Mouse (Mus musculus) testis, adult 2 months (tissue): ENCODE data around the gene Fcgrt. TPM values are rescaled to one million over a fixed set of nuclear protein-coding genes. Genes with fewer than 3 reads are reported as not detected.

ENCODE experiments used
- H3K27ac ChIP-seq: fragments of 200-500 bp; 2 replicates; pipeline ENCODE4 v1.5.1; 2012; ENCODE audit warnings: low read depth, low read length; ENCODE audit not compliant: control insufficient read depth, insufficient read depth
- H3K27me3 ChIP-seq: fragments of 200-500 bp; 2 replicates; pipeline ENCODE4 v1.6.1; 2012; ENCODE audit warnings: mild to moderate bottlenecking, low read length, moderate library complexity; ENCODE audit not compliant: control insufficient read depth, insufficient read depth
- H3K36me3 ChIP-seq: fragments of 200-500 bp; 2 replicates; pipeline ENCODE4 v1.6.1; 2012; ENCODE audit warnings: mild to moderate bottlenecking, low read length; ENCODE audit not compliant: control insufficient read depth, insufficient read depth
- H3K4me1 ChIP-seq: fragments of 200-500 bp; 2 replicates; pipeline ENCODE4 v1.6.1; 2012; ENCODE audit warnings: low read length; ENCODE audit not compliant: control insufficient read depth, insufficient read depth
- H3K4me3 ChIP-seq: fragments of 200-500 bp; 2 replicates; pipeline ENCODE4 v1.5.1; 2012; ENCODE audit warnings: low read depth, mild to moderate bottlenecking, low read length, moderate library complexity, mixed read lengths; ENCODE audit not compliant: control insufficient read depth
- CTCF ChIP-seq: fragments of 200-500 bp; IDR thresholded peaks from 2 replicates; pipeline ENCODE4 v1.5.1; 2012; ENCODE audit warnings: low read depth, mild to moderate bottlenecking, inconsistent platforms, low read length, moderate library complexity; ENCODE audit not compliant: control insufficient read depth, insufficient read depth, insufficient replicate concordance
- POLR2A ChIP-seq: fragments of 200-500 bp; IDR thresholded peaks from 2 replicates; pipeline ENCODE4 v1.6.1; 2012; ENCODE audit warnings: low read depth, mild to moderate bottlenecking, inconsistent platforms, low read length, moderate library complexity; ENCODE audit not compliant: control insufficient read depth
- polyA plus RNA-seq: library from polyadenylated mRNA; depleted of rRNA; stranded (reverse); fragments of >200 nt; gene quantifications from 2 replicates; pipeline ENCODE4 v1.2.3, GENCODE M21; 2012

Gene Fcgrt
- polyA plus RNA-seq, 1 experiment = 5.4 TPM

DNA sequence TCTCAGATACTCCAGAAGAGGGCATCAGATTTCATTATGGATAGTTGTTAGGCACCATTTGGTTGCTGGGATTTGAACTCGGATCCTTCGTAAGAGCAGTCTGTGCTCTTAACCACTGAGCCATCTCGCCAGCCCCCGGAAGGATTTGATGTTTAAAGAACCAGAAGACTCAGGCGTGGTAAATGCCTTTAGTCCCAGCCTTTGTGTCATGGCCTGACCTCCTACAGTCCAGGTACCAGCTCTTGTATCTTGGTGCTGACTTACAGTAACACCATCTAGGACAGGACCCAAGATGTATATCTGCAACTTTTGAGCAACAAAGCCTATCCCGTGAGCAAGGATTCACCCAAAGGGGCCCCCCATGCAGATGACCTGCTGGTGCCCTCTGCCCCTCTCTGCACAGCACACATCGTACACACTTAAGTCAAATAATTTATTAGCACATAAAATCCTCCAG is 21.5 kb upstream of the Fcgrt start:
- TF ChIP-seq CTCF (no peak), POLR2A (no peak)
- peaks cover 18% of the 10 kb centered on the region for H3K4me1 ChIP-seq
- H3K36me3 ChIP-seq = no peaks in the 10 kb centered on the region; the same call in none of the 2 replicates
- peak overlapping the region; percentile 68 for H3K4me3 ChIP-seq
- 0 out of 2 replicates have a peak overlapping the region, but pooled peaks have one; percentile 23 for H3K27ac ChIP-seq
- no peaks in the 10 kb centered on the region for H3K27me3 ChIP-seq

- Histone ChIP-seq H3K27ac (peak within 1 kb of the TSS; percentile 96), H3K4me1 (peaks cover 16% of the 10 kb centered on the region), H3K27me3 (no peaks in the 10 kb centered on the region), H3K4me3 (peak within 1 kb of the TSS; percentile 94), H3K36me3 (no peaks in the 10 kb centered on the region; the same call in none of the 2 replicates)
- TF ChIP-seq CTCF (no peak), POLR2A (peak; percentile 90)
These were observed 20.8 kb upstream of the Fcgrt start, which contains the start of gene Rps11 for GRCm38 (mm10) chr7:45124224-45125143. Gene Rps11, minus strand, starts transcription at chr7:45124439.

DNA sequence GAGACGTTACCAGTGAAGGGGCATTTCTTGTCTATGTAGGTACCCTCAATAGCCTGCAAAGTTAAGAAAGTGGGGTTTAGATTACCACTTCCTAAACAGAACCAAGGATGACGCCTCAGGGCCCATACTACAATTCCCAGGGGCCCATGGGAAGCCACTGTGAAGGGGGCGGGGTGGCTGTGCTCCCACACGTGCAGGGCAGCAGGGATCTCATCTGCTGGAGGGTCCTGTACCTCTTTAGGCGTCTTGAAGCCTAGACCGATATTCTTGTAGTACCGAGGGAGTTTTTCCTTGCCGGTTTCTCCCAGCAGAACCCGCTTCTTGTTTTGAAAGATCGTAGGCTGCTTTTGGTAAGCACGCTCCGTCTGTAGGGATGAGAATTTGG is 19.5 kb upstream of the Fcgrt start:
- TF ChIP-seq CTCF (no peak), POLR2A (no peak)
- Histone ChIP-seq H3K4me1 (peaks cover 16% of the 10 kb centered on the region), H3K36me3 (no peaks in the 10 kb centered on the region; the same call in none of the 2 replicates), H3K27ac (peak overlapping the region; percentile 96), H3K27me3 (no peaks in the 10 kb centered on the region), H3K4me3 (peak overlapping the region; percentile 94)

DNA sequence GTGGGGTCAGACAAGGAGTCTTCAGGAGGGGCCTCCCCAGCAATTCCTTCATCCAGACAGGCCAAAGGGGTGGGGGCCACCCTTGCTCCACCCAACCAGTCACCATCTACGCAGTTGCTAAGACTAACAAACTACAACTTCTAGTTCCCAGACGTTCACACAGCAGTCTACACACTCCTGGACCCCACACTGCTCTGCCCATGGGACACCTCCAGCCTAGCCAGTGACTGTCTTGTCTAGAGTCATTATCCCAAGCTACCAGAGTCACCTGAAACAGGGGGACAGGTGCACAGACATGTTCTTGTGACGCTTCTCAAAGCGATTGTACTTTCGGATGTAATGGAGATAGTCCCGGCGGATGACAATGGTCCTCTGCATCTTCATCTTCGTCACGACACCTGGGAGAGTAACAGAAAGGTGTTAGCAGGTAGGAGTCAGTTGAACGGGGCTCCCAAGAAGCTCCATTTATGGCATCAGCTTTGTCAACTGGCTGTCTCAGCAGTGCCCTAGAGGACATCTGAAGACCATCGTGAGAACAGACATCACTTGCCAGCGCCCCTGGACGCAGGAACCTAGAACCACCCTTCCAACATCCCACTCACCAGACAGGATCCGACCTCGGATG is 19.0 kb upstream of the Fcgrt start:
- H3K4me1 ChIP-seq = peaks cover 13% of the 10 kb centered on the region

GRCm38 (mm10) chr7:45121966-45122365 is 18.3 kb upstream of the Fcgrt start:
- no peak overlapping the region for H3K4me3 ChIP-seq
- TF ChIP-seq POLR2A = peak; percentile 4; the same call in 1 of the 2 replicates
- no peak for TF ChIP-seq CTCF
- H3K36me3 ChIP-seq = no peaks in the 10 kb centered on the region; the same call in none of the 2 replicates
- H3K27ac ChIP-seq = no peak overlapping the region
- no peaks in the 10 kb centered on the region for H3K27me3 ChIP-seq
- H3K4me1 ChIP-seq = peaks cover 11% of the 10 kb centered on the region

More for the DNA sequence above, 19.0 kb upstream of the Fcgrt start:
- Histone ChIP-seq H3K4me3 (peak overlapping the region; percentile 94), H3K27ac (no peak overlapping the region), H3K36me3 (no peaks in the 10 kb centered on the region; the same call in none of the 2 replicates), H3K27me3 (no peaks in the 10 kb centered on the region)
- no peak for TF ChIP-seq CTCF
- TF ChIP-seq POLR2A = no peak

DNA sequence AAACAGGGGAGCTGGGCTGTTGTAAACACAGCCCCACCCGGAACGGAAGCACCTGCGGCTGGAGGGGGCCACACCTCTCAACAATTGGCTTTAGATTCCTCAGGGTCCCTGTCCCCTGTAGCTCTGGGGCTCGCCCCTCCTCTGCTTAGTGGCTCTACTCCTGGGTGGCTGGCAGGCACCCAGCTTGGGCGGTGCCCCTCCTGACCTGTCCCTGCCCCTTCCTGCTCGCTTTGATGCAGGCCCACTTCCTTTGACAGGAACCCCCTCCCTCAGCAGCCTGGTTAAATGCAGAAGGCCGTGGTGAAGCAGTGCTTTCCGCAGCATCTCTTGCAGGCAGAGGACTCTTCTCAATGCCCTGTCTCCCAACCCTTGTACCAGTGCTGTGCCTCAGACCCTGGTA is 17.8 kb upstream of the Fcgrt start:
- TF ChIP-seq POLR2A (no peak; the same call in 1 of the 2 replicates), CTCF (no peak)
- Histone ChIP-seq H3K27ac (no peak overlapping the region), H3K36me3 (no peaks in the 10 kb centered on the region; the same call in none of the 2 replicates), H3K27me3 (no peaks in the 10 kb centered on the region), H3K4me1 (peaks cover 8% of the 10 kb centered on the region), H3K4me3 (no peak overlapping the region)

DNA sequence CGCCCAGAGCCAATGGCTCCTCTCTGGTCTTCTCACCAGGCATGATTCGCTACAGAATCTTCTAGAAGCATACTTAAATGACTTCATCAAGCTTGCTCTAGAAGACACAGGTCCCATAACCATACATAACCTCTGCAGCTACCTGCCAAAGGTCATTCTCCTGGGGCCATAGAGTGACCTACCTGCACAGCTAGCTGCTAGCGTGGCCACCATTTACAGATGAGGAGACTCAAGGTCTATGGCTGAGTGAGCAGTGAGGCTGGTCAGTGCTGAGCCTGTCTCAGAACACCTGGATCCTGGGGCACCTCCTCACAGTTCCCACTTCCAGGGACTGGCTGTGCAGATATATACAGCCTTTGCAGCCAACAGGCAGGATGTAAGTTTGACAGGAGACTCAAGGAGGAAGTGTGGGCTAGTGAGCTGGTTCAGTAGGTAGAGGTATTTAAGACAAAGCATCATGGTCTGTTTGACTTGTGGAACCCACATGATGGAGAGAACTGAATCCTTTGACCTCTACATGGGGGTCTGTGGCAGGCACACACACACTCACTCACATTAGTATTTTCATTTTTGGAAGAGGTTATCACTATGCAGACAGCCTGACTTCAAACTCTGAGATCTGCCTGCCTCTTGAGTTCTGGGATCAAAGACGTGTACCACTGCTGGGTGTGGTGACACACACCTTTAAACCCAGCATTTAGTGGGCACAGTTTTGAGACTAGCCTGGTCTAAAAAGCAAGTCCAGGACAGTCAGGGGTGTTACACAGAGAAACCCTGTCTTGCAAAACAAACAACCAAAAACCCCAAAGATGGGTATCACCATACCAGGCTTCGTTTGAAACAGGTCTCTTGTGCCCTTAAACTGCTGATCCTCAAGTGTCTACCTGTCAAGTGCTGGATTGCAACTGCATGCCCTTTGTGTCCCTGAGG is 16.4 kb upstream of the Fcgrt start:
- Histone ChIP-seq H3K36me3 (no peaks in the 10 kb centered on the region; the same call in none of the 2 replicates), H3K4me3 (no peak overlapping the region), H3K27me3 (no peaks in the 10 kb centered on the region), H3K4me1 (peaks cover 8% of the 10 kb centered on the region), H3K27ac (no peak overlapping the region)
- no peak for TF ChIP-seq CTCF
